Mouse (Mus musculus): ENCODE measurements at regions not wholly inside any gene's neighbourhood (a gene's known extent, or its start where the extent isn't known, plus 50 kb on each side); places are given as distances from the start of the nearest gene placed in this dataset.
"Not testable (repeated sequence)": the region's sequence is repeated elsewhere in the genome, so short reads cannot be mapped to it uniquely, and the experiment has no call there.

GRCm38 (mm10) chr3:9137131-9137874, 472.6 kb downstream of the Zfp704 start:
- DNase-seq (ENCODE audit: extremely low read depth, low read depth, low spot score), result peak; percentile 96

DNA sequence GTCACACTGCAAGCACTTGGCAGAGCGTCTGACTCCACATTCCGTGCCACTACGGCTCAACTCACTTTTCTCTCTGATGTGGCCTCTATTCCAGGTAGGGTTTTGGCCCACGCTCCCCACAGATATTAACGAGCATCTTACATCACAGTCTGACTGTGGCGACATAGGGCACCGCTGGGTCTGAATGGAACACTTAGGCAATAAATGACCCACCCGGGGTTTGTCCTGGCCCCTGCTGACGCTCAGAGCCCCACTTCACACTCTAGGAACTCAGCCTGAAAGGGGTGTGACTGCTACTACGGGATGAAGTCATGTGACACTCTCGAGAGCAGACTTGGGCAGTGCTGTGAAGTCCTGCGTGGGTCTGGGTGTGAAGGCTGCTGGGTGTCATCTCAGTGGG, 475.9 kb downstream of the Zfp704 start:
- DNase-seq (ENCODE audit: extremely low read depth, low read depth, low spot score), result no peak

DNA sequence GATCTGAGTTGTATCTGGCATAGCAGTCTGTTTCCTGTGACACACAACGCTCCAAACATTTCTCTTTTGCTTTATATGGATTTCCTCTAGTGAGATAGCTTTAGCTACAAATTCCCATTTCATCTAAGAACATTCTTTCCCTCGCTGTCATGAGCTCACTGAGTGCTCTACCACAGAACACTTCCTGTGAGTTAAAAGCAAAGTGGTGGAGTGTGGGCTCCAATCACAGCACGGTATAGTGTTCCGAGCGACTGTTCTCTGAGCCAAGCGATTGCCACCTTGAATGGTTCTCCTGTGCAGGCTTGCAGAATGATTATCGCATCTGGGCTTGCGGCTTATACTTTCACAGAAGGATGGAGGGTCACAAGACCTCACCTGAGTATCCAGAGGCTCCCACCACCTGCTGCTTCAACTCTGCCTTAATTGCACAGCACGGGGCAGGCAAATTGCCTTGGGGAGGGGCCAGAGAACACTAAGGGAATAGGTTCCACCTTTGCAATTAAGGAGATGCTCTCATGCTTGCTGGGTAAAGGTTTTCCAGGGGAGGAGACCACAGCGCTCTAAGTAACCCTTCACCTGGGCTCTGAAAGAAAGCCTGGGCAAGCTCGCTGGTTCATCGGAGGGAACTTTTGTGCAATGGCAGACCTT, 477.7 kb downstream of the Zfp704 start:
- no peak for DNase-seq (ENCODE audit: extremely low read depth, low read depth, low spot score)

DNA sequence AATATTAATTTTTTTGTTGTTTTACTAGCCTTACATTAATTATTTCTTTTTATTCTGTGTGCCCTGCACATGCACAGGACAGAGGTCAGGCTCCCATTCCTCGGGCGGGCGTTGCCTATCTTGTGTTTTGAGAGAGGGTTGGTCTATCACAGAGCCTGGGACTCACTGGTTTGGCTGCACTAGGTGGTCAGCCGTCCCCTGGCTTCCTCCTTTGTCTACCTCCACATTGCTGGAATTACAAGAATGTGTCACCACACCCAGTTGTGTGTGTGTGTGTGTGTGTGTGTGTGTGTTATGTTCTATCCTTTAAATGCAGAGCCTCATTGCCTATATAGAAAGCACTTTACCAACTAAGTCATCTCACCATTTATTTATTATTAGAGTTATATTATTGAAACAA, 478.5 kb downstream of the Zfp704 start:
- DNase-seq (ENCODE audit: extremely low read depth, low read depth, low spot score), result no peak

- peak; percentile 77 for DNase-seq (ENCODE audit: extremely low read depth, low read depth, low spot score)
These were observed 481.5 kb downstream of the Zfp704 start for GRCm38 (mm10) chr3:9128407-9128806.

DNA sequence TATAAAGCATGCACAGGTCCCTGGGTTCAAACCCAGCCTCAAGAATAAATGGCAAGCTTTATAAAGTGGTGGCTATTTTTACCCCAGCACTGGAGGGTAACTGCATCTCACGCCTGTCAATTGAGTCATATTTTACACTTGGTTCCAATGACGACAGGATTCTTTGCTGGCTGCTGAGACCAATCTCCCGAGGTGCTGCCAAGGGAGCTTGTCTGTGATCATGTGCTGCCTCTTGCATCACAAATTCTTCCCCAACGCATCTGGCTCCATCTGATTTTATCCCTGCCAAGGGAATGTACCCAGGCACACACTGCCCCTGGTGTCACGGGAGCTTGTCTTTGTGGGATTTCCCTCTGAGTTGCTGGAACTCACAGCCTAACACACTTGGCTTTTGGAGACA, 486.8 kb downstream of the Zfp704 start:
- peak; percentile 80 for DNase-seq (ENCODE audit: extremely low read depth, low read depth, low spot score)

GRCm38 (mm10) chr3:9117913-9118312, 492.0 kb downstream of the Zfp704 start:
- DNase-seq (ENCODE audit: extremely low read depth, low read depth, low spot score), result no peak

GRCm38 (mm10) chr3:9113410-9113809, 496.5 kb downstream of the Zfp704 start:
- peak; percentile 47 for DNase-seq (ENCODE audit: extremely low read depth, low read depth, low spot score)

DNA sequence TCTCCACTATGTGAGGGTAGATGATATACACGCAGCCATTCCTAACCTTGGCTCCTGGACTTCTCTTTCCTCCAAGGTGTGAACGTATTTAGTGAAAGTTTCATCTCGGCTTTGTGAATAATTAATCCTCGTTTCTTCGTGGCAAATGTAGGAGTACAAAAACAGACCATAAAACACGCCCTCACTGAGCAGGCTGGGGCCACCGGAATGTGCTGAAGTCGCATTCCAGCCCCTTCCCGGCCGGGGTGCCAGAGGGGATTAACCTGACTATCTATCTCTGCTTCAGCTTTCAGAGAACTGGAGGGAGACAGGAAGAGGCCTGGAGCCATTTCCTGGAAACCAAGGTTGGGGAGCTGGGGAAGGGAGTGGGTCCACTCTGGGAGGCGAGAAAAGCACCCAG, 499.1 kb downstream of the Zfp704 start:
- DNase-seq (ENCODE audit: extremely low read depth, low read depth, low spot score), result no peak

- DNase-seq (ENCODE audit: extremely low read depth, low read depth, low spot score), result no peak
These were observed 499.9 kb downstream of the Zfp704 start for GRCm38 (mm10) chr3:9109991-9110390.

GRCm38 (mm10) chr3:9109485-9109884, 500.4 kb downstream of the Zfp704 start:
- no peak for DNase-seq (ENCODE audit: extremely low read depth, low read depth, low spot score)

DNA sequence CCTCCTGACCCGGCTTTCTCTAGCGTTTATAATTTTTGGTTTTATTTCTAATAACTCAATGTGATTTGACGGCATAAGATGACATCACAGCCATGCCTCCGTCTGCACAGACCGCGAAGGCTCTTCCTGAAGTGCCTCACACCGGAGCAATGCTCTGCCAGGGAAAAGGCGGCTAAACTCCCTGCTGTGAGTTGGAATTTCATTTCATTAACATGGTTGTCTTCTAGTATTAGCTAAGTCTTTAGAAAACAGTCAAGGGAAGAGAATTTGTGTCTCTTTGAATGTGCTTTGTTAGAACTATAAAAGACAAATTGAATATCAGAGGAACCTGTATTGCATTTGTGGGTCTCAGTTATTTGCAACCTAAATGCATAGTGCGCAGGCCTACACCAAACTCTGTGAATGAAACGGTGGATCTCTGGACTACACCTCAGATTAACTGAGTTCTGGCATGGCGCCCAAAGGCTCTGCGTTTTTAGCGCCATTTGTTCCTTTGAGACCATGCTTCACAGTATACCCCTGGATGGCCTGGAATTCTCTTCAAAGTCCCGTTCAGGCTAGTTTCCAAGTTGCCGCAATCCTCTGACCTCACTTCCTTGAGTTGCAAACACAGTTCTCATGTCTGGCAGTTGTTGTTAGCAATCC, 502.0 kb downstream of the Zfp704 start:
- DNase-seq (ENCODE audit: extremely low read depth, low read depth, low spot score), result no peak

DNA sequence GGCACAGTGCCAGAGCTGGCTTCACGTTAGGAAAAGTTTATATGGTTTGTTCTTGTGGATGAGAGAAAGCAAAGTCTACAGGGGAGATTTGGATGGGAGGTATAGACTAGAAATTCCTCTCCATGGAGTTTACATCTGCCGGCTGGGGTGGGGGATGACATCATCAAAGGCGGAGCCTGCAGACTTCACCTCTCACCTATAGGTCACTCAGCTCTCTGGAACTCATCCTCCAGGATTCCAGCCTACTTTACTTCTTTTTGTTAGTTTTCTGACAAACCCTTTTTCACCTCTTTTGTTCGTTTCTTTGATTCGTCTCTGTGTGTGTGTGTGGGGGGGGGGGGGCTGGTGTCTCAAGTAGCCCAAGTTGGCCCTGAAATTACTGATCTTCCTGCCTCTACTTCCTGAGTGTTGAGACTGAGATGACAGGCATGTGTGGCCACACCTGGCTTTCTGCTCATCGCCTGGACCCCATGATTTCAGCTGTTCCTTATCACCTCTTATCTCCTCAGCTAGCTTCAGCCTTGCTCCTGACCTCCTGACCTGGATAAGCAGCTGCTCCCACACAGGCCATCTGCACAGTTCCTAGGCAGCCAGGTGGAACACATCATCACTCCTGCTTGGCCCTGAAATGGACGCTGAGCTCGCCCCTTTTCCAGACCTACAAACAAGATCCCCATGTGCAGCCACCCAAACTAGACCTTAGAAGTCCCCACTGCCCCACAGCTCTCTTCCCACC, 504.5 kb downstream of the Zfp704 start:
- no peak for DNase-seq (ENCODE audit: extremely low read depth, low read depth, low spot score)

GRCm38 (mm10) chr3:9103456-9103855, 506.4 kb downstream of the Zfp704 start:
- DNase-seq (ENCODE audit: extremely low read depth, low read depth, low spot score), result no peak

DNA sequence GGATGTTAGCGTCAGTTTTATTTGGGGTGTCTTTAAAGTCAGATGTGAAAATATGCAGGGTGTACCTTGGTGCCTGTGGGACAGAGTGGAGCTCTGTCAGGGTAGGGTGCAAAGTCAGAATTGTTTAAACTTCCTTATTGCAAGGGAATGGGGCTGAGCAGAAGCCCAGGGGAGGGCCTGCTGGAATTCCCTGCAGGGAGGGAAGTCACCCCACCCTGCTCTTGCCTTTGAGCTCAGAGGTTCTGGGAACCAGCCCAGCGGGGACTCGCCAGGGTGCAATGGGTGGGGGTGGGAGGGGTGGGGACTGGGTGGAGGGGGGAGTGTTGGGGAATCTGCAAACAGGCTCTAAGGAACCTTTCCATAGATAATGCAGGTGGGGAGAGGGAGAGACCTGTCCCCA, 508.6 kb downstream of the Zfp704 start:
- no peak for DNase-seq (ENCODE audit: extremely low read depth, low read depth, low spot score)

DNA sequence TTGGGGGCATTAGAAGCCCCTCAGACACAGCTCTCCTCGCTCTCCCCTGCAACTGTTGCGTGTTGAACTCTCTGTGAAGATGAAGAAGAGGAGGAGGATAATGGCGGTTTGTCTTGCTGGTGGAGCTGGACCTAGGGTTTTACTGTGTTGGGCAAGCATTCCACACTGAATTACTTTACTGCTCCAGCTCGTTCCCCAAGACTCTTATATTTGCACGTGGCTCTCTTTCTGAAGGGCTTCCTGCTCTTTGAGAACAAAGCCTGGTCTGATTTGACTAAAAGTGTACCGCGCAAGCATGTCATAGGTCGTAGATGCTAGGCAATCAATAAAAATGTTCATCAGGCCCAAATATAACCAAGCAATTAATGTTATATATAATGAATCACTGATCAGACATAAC, 509.1 kb downstream of the Zfp704 start:
- DNase-seq (ENCODE audit: extremely low read depth, low read depth, low spot score), result no peak

DNA sequence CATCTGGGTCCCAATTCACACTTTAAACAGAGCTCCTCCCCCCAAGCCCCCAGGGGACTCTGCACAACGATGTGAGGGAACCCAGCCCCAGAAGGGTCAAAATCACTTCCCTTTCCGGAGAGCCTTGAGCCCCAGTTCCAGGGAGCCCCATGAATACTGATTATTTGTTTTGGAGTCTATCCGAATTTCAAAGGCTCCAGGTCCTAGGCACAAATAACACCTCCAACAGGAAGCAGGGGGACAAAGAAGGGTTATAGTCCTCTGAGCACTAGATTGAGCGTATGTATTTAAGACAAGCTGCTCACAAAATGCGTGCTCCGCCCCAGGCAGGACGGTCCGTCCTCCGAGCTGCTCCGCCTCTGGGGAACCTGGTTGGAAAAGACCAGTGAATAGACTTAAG, 511.4 kb downstream of the Zfp704 start:
- no peak for DNase-seq (ENCODE audit: extremely low read depth, low read depth, low spot score)

GRCm38 (mm10) chr3:9084134-9084533, 525.8 kb downstream of the Zfp704 start:
- no peak for DNase-seq (ENCODE audit: extremely low read depth, low read depth, low spot score)

- peak; percentile 59 for DNase-seq (ENCODE audit: extremely low read depth, low read depth, low spot score)
These were observed 527.8 kb downstream of the Zfp704 start for GRCm38 (mm10) chr3:9082061-9082460.

DNA sequence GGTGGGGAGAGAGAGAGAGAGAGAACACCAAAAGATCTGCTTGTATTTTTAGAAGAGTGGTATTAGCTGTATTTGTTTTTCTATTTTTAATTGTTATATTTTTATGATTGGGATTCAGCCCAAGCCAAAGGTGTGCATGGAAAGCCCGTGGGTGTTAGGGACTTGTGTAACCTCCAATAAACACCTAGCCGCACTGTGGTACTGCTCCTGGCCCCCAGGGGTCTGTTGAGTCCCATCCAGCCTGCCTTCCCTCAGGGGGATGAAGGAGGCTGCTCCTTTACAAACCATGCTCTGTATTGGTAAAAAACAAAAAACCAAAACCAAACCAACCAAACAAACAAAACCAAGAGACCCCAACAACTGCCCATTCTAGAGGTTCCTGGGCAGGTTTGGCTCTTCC, 531.7 kb downstream of the Zfp704 start:
- DNase-seq (ENCODE audit: extremely low read depth, low read depth, low spot score), result no peak

- DNase-seq (ENCODE audit: extremely low read depth, low read depth, low spot score), result no peak
These were observed 533.2 kb downstream of the Zfp704 start for GRCm38 (mm10) chr3:9076696-9077095.

DNA sequence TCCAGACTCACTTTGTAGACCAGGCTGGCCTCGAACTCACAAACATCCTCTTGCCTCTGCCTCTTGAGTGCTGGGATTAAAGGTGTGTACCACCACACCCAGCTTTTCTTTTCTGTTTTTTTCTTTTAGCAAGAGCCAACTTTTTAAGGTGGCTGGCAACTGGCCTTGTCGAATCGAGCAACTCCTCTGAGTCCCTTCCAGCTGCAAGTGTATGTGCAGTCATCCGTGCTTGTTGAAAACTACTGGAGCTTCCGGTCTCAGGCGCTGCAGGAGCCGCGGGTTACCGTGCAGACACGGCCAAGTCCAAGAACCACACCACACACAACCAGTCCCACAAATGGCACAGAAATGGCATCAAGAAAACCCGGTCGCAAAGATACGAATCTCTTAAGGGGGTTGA, 537.4 kb downstream of the Zfp704 start:
- DNase-seq (ENCODE audit: extremely low read depth, low read depth, low spot score), result not testable (repeated sequence)

Measured in fat pad, adult 2 months (tissue).